Mouse (Mus musculus): Measurements from ENCODE around the gene Cldn6. TPM values are rescaled to one million over a fixed set of nuclear protein-coding genes. Genes with fewer than 3 reads are reported as not detected.

The Cldn6 gene
- polyA plus RNA-seq (2017; shearing (Covaris generic)), result not detected

DNA sequence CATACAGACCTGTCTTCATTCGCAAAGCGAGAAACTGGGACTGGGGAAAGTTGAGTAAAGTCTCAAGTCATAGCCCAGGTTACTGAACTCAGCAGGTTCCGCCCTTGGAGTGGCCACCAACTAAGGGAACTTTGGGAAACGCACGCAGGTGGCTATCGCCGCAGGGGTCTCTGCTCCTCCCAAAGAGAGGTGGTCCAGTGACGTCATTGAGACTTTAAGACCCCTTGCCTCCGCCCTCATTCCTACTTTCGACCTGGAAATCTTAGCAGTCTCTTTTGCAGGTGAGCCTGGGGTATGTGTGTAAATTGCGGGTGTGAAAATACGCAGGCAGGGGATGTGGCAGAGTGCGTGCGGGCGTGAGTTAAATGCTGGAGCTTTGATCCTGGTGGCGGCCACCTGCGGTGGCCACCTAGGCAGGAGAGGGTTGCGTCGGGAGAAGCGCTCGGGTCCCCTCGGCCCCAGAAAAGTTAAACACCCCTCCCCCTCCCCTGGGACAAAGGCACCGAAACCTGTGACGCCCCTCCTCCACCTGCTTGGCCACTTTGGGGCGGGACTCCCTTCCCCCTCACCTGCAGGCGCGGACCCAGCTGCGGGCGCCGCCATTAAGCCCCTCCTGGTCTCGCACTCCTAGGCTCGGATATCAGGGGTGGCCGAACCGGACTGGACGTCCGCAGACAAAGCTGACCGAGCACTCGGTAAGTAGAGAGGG lies at the start of gene Cldn6:
TSS of gene Cldn6 (plus strand) at position 123 of the 709 bp plus-strand sequence.

DNA sequence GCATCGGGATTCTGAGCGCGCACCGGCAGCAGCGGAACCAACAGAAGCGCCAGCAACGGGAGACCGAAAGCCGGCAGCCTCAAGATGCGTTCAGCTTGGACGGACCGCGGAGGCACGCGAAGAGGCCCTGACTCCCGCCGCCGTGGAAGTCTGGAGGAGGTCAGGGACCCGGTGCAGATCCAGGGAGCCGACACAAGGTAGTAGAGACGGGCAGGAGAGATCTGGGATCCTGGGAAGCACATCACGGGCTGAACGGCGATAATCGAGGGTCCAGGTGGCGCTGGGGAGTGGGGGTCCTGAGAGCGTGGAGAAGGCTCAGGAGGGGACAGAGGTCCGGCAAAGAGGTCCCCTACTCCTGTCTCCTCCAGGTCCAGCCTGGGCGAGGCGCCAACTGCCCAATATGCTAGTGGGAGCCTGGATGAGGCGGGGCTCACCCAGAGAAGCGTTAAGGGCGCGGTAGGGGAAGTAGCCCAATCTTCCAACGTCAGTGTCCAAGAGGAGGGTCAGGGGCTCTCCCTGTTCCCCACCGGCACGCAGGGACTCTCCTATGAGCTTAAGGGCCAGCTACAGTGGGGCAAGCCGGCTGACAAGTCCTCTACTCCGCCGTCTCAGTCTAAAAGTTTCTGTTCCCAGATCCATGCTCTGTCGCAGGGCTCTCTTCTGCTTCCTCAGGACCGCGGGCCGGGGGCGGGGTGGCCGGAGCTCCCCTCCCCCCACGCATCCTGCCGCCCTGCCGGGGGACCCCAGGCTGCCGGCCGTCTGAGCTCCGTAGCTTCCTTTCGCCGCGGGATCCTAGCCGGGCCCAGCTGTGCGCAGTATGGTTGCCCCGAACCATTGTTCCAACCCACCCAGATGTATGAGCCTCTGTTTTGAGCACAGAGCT lies 34.2 kb upstream of the Cldn6 start, which contains the start of gene Mmp25:
TSS of gene Mmp25 (minus strand) at position 665 of the 883 bp plus-strand sequence.

DNA sequence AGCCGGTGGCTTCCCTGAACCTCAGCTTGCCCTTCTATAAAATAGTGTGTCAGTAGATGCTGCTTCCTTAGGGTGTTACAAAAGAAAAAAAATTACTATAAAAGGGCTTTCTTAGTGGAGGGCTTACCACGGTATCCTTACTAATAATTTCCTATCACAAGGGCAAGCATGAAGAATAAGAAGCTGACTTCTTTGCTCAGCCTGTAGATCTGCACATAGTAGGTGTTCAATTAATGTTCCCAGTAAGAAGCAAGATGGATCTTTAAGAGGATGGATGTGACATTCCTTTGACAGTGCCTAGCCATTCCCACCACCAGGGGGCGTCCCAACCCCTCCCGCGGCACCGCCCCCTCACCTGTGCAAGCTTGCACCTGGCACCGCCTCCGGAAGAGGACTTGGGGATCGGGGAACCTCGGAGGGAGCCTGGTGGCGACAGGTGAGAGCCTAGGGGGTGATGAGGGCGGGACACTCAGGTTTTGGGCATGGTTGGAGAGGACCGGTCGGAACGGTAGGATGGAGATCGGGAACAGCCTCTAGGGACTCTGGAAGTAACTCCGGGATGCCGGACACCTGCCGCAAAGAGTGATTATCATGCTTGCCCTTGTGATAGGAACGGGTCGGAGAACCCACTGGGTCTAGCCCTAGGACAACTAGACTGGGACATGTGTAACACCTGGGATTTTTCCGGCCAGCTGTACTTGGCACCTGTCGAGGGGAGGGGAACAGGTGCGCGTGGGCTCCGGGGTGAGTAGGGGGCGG lies 18.8 kb upstream of the Cldn6 start, which contains the start of gene Bicdl2:
TSS of gene Bicdl2 (plus strand) at position 390 of the 759 bp plus-strand sequence.

DNA sequence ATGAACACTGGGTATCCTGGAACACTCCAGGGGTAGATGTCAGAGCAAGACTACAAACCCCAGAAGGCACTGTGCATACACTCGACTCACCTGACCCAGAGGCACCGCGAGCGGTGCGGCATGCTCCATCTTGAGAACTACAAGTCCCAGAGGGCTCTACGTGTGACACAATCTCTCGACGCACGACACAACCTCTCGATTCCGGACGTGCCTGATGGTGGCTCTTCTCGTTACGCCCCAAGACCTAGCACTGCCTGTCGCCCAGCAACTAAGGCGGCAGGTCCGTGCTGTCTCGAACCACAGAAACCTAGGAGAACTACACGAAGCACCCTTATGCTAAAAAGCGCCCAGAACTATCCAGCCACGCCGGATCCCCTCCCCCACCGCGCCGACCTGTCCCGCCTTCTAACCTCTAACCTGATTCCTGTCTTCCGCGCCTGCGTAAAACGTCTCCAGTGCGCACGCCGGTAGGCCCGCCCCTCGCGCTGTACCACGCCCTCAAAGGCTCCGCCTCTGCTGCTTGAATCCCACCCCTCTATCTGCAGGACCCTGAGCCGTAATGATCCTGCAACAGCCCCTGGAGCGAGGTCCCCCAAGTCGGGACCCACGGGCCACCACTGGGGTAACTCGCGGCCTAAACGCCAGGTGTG lies 5.5 kb upstream of the Cldn6 start, which contains the start of the genes Hcfc1r1 and Thoc6:
TSS of gene Hcfc1r1 (plus strand) at position 173 of the 650 bp plus-strand sequence.
TSS of gene Thoc6 (minus strand) at position 459 of the 650 bp plus-strand sequence.

DNA sequence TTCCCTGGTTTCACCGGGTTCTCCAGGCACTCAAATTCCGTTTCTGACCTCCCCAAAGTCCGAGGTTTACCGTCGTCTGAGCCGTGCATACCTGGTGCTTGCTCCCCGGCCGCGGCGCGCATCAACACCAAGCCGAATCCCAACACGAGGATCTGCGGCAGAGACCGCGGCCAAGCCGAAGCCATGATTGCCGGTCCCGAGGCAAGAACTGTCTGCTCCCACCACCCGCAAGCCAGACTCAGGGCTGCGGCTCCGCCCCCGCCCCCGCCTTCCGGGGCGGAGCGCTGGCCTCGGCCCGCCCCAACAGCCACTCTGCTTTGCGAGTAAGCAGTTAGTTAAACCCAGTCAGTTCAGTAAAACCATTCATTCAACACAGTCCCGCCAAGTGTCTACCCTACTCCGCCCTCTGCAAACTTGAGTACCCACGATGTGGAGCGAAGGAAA lies 1.8 kb upstream of the Cldn6 start, which contains the start of gene Tnfrsf12a:
TSS of gene Tnfrsf12a (minus strand) at position 233 of the 444 bp plus-strand sequence.

DNA sequence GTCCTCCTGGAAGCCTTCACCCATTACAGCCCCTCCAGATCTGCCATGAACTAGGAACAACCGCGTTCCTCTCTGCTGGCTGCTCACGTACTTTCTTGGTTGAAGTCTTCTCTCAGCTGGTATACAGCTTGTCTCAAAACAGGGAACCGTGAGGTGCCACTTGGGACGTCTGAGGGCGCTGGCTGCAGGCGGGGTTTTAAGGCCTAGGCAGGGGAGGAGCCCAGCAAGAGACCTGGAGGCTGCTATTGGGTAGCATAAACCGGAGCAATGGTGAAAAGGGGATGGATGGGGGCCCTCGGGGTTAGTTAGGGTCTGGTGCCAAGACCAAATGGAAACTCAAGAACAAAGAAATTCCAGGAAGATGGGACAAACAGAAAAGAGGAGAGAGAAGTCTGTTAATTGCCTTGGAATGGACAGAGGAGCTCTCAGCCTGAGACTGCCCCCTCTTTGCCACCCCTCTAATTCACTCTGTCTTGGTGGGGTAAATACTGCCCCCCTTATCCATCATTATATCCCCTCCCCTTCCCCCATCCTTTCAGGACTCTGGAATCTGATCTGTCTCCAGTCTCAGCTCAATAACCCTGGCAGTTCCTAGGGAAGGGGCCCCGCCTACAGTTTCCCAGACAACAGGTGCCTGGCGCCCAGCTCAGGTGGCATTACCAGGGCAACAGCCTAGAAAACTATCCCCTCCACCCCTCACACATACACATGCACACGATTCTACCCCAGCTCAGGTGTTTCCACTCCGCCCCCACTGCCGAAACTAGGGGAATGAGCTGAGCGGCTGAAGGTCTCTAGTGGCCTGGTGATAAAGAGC lies 5.0 kb downstream of the Cldn6 start, which contains the start of gene Cldn9:
TSS of gene Cldn9 (minus strand) at position 171 of the 817 bp plus-strand sequence.

DNA sequence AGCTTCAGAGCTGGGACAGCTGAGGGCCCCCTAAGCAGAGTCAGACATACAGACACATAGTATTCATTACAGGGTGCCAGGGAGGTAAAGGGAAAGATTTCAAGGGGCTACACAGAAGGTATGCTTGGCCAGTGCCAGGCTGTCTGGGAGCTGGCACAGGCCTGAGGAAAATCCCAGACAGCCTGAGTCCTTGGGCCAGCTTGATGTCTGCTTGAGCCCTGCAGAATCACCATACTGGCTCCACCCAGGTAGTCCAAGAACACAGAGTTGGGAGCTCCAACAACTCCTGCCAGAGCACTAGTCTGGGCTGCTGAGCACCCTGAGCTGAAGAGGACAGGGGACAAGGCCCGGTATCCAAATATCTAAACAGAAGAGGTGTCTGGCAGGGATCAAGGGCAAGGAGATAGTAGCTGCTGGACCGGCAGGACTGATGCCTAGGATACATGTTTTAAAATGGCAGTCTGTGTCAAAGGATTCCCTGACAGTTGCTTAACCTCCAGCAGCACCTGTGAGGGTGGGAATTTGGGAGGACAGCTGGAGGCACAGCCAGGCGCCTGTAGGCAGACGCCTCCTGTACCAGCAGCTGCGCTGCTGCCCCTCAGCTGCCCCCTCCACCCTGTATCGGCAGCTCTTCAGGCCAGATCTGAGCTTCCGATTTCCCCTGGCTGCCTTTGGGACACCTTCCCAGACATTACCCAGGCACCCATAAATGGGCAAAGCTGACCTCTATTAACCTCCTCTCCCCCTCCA lies 43.5 kb downstream of the Cldn6 start, which contains the start of gene 1520401A03Rik:
TSS of gene 1520401A03Rik (minus strand) at position 408 of the 750 bp plus-strand sequence.

DNA sequence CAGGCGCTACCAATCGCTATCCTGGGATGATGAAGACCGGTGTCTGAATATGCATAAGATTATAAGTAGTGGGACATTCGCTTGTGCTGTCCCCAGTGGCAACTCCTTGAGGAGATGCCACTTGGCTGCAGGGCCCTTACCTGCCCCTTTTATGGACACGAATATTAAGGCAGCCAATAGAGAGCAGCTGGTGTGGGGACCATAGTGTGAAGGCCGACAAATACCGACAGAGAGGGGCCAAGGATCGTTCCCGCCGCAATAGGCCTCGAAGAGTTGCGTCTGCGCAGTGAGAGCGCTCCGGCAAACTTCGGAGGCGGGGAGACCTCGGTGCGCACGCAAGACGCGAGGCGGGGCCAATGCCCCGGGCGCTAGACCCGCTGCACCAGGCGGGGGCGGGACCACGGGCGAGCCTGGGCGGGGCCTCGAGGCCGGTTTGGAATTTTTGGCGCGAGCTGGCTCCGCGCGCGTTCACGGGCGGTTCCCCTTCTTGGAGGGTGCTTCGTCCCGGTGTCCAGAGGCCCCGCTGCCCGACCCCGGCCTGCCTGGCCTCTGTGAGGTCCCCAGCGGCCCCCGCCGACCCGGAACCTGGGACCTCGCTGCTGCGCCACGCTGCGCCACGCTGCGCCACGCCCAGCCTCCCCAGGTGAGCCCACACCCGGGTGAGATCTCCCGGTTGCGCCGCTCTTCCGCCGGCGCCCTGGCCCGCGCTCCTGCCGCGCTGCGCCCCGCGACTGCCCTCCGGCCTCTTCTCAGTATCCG lies 47.1 kb downstream of the Cldn6 start, which contains the start of gene Pkmyt1:
TSS of gene Pkmyt1 (plus strand) at position 338 of the 759 bp plus-strand sequence.

Other genes with a start within 250 kb of the Cldn6 start
- not detected for gene Vmn2r117, start 199.6 kb upstream of the Cldn6 start, polyA plus RNA-seq (2017; shearing (Covaris generic))
- 12.3 TPM for gene Zfp213, start 115.0 kb upstream of the Cldn6 start, polyA plus RNA-seq (2017; shearing (Covaris generic))
- gene Zfp13, start 79.8 kb upstream of the Cldn6 start, polyA plus RNA-seq (2017; shearing (Covaris generic)), result not detected
- gene Zscan10, start 78.4 kb upstream of the Cldn6 start, polyA plus RNA-seq (2017; shearing (Covaris generic)), result 4.7 TPM
- 0.40 TPM for gene Mmp25, start 34.0 kb upstream of the Cldn6 start, polyA plus RNA-seq (2017; shearing (Covaris generic))
- not detected for gene Bicdl2, start 18.7 kb upstream of the Cldn6 start, polyA plus RNA-seq (2017; shearing (Covaris generic))
- gene Hcfc1r1, start 5.7 kb upstream of the Cldn6 start, polyA plus RNA-seq (2017; shearing (Covaris generic)), result 73.0 TPM
- gene Thoc6, start 5.4 kb upstream of the Cldn6 start, polyA plus RNA-seq (2017; shearing (Covaris generic)), result 33.0 TPM
- gene Tnfrsf12a, start 1.8 kb upstream of the Cldn6 start, polyA plus RNA-seq (2017; shearing (Covaris generic)), result 14.9 TPM
- not detected for gene Cldn9, start 4.8 kb downstream of the Cldn6 start, polyA plus RNA-seq (2017; shearing (Covaris generic))
- gene 1520401A03Rik, start 43.5 kb downstream of the Cldn6 start, polyA plus RNA-seq (2017; shearing (Covaris generic)), result not detected
- gene Pkmyt1, start 47.1 kb downstream of the Cldn6 start, polyA plus RNA-seq (2017; shearing (Covaris generic)), result 15.2 TPM
- gene Paqr4, start 61.6 kb downstream of the Cldn6 start, polyA plus RNA-seq (2017; shearing (Covaris generic)), result 4.5 TPM
- 5.8 TPM for gene Kremen2, start 66.6 kb downstream of the Cldn6 start, polyA plus RNA-seq (2017; shearing (Covaris generic))
- 17.1 TPM for gene Flywch1, start 92.4 kb downstream of the Cldn6 start, polyA plus RNA-seq (2017; shearing (Covaris generic))
- gene Flywch2, start 106.8 kb downstream of the Cldn6 start, polyA plus RNA-seq (2017; shearing (Covaris generic)), result 5.2 TPM
- 338 TPM for gene Srrm2, start 111.3 kb downstream of the Cldn6 start, polyA plus RNA-seq (2017; shearing (Covaris generic))
- 746 TPM for gene Elob, start 149.9 kb downstream of the Cldn6 start, polyA plus RNA-seq (2017; shearing (Covaris generic))
- 1.2 TPM for gene Prss33, start 156.8 kb downstream of the Cldn6 start, polyA plus RNA-seq (2017; shearing (Covaris generic))
- not detected for gene Prss32, start 164.6 kb downstream of the Cldn6 start, polyA plus RNA-seq (2017; shearing (Covaris generic))
- 5.4 TPM for gene Prss41, start 164.9 kb downstream of the Cldn6 start, polyA plus RNA-seq (2017; shearing (Covaris generic))
- gene Prss21, start 188.8 kb downstream of the Cldn6 start, polyA plus RNA-seq (2017; shearing (Covaris generic)), result not detected
- not detected for gene Dcpp1, start 201.6 kb downstream of the Cldn6 start, polyA plus RNA-seq (2017; shearing (Covaris generic))
- gene Dcpp2, start 201.6 kb downstream of the Cldn6 start, polyA plus RNA-seq (2017; shearing (Covaris generic)), result not detected
- not detected for gene Dcpp3, start 238.2 kb downstream of the Cldn6 start, polyA plus RNA-seq (2017; shearing (Covaris generic))

Measured in CD4-positive, CD25-positive, alpha-beta regulatory T cell, adult 9 weeks (primary cell).